Mouse (Mus musculus) spleen, adult 2 months (tissue): ENCODE measurements around the gene Trim50.

ENCODE experiments used
- CTCF ChIP-seq: fragments of 200-500 bp; IDR thresholded peaks from 2 replicates; pipeline ENCODE4 v1.5.1; 2011; ENCODE audit warnings: mild to moderate bottlenecking, inconsistent platforms; ENCODE audit not compliant: insufficient read depth, insufficient read length, insufficient replicate concordance; ENCODE audit errors: extremely low read depth
- POLR2A ChIP-seq: fragments of 200-500 bp; IDR thresholded peaks from 2 replicates; pipeline ENCODE4 v1.6.1; 2011; ENCODE audit warnings: low read depth, low read length, inconsistent platforms

GRCm38 (mm10) chr5:135357556-135357955, 4.5 kb downstream of the Trim50 start:
- TF ChIP-seq POLR2A: no peak
- TF ChIP-seq CTCF: no peak
